11 mouse cellular contexts compared by ENCODE assay signal in genomic region chr11:95563849-95564248, GRCm38 (mm10). TPM values are rescaled to one million over a fixed set of nuclear protein-coding genes. Genes with fewer than 3 reads are reported as not detected.
"Had no signal": no experiment of that assay in that cellular context is flagged by ENCODE, and none has a peak within 500 bp of the region (broad histone marks: within the 10 kb centered on the region; RNA-seq: fewer than 3 reads in every experiment).

No protein-coding gene starts in this region.

- ATAC-seq: lung, postnatal 0 days; midbrain, embryonic 13.5 days had no signal

- H3K9me3 ChIP-seq: limb, embryonic 10.5 days; liver, embryonic 13.5 days; midbrain, embryonic 13.5 days; neural tube, embryonic 12.5 days had no signal

- H3K4me3 ChIP-seq: limb, embryonic 10.5 days; liver, embryonic 13.5 days; midbrain, embryonic 13.5 days; neural tube, embryonic 12.5 days had no signal

- H3K4me2 ChIP-seq: liver, embryonic 13.5 days; midbrain, embryonic 13.5 days; neural tube, embryonic 12.5 days had no signal

- H3K27me3 ChIP-seq: midbrain, embryonic 13.5 days; neural tube, embryonic 12.5 days had no signal

- H3K9ac ChIP-seq: liver, embryonic 13.5 days; midbrain, embryonic 13.5 days; neural tube, embryonic 12.5 days had no signal

- H3K27ac ChIP-seq: limb, embryonic 10.5 days; liver, embryonic 13.5 days; midbrain, embryonic 13.5 days; neural tube, embryonic 12.5 days had no signal

- DNase-seq: kidney, adult 18-20 months; kidney, postnatal 14 days; liver, embryonic 13.5 days; lung, adult 2 months; lung, postnatal 36 days; thymus, postnatal 36 days had no signal

- H3K36me3 ChIP-seq: limb, embryonic 10.5 days; liver, embryonic 13.5 days; midbrain, embryonic 13.5 days; neural tube, embryonic 12.5 days had no signal

- H3K4me1 ChIP-seq: liver, embryonic 13.5 days; midbrain, embryonic 13.5 days had no signal

RNA-seq across cellular contexts. Expression of gene Nxph3, which starts 49.5 kb away (rescaled TPM):
- polyA plus RNA-seq: thymus, postnatal 0 days had no signal
